Mouse (Mus musculus) hindlimb bud, embryonic 11.5 days (tissue): ENCODE results near the gene Gm10322.

Source experiments
- DNase-seq: peaks from one replicate; pipeline ENCODE4 v3.0.0-alpha.2; 2012; ENCODE audit warnings: low read depth, low spot score; ENCODE audit errors: extremely low spot score

Gm10322 gene

GRCm38 (mm10) chr10:59645153-59645552 lies 29.3 kb downstream of the Gm10322 start:
- DNase-seq, result no peak

- DNase-seq, result no peak
Measured at GRCm38 (mm10) chr10:59646821-59647378, 31.0 kb downstream of the Gm10322 start.

- DNase-seq, result no peak
Measured at GRCm38 (mm10) chr10:59656799-59657198, 40.9 kb downstream of the Gm10322 start.

GRCm38 (mm10) chr10:59664765-59665164 lies 48.9 kb downstream of the Gm10322 start:
- DNase-seq, result no peak

- no peak for DNase-seq
Measured at GRCm38 (mm10) chr10:59665503-59666291, 49.8 kb downstream of the Gm10322 start.
